11 mouse cellular contexts compared by ENCODE assay signal in genomic region chr16:3956369-3956768, GRCm38 (mm10). TPM values are rescaled to one million over a fixed set of nuclear protein-coding genes. Genes with fewer than 3 reads are reported as not detected.
A peak's percentile ranks its signal among the peaks of the same experiment; 100 is the strongest.
DNase-seq lines count a peak whose midpoint lies in the region; ATAC-seq lines count a peak whose summit lies in the region.
"Had no signal": no experiment of that assay in that cellular context is flagged by ENCODE, and none has a peak within 500 bp of the region (broad histone marks: within the 10 kb centered on the region; RNA-seq: fewer than 3 reads in every experiment).

No protein-coding gene starts in this region.

- H3K4me3 ChIP-seq in midbrain, embryonic 16.5 days (ENCODE audit: low read depth, low read length): no peak overlapping the region
- H3K4me3 ChIP-seq: hindbrain, embryonic 15.5 days; neural tube, embryonic 15.5 days had no signal

- H3K27me3 ChIP-seq in midbrain, embryonic 16.5 days (ENCODE audit: control insufficient read depth, insufficient read depth, low read depth, low read length): no peaks in the 10 kb centered on the region
- H3K27me3 ChIP-seq: hindbrain, embryonic 15.5 days; neural tube, embryonic 15.5 days had no signal

- no peaks in the 10 kb centered on the region for H3K36me3 ChIP-seq in midbrain, embryonic 16.5 days (ENCODE audit: control insufficient read depth, insufficient read depth, low read length)
- H3K36me3 ChIP-seq: hindbrain, embryonic 15.5 days; neural tube, embryonic 15.5 days had no signal

- no peak overlapping the region for H3K9ac ChIP-seq in midbrain, embryonic 16.5 days (ENCODE audit: low read depth, low read length)
- H3K9ac ChIP-seq: forebrain, postnatal 0 days; hindbrain, embryonic 15.5 days; neural tube, embryonic 15.5 days had no signal

- no peak overlapping the region for H3K4me2 ChIP-seq in midbrain, embryonic 16.5 days (ENCODE audit: low read length)
- H3K4me2 ChIP-seq: hindbrain, embryonic 15.5 days; neural tube, embryonic 15.5 days had no signal

- DNase-seq in kidney, adult 18-20 months: peak; percentile 16
- no peak for DNase-seq in kidney, postnatal 4 days
- peak; percentile 97 for DNase-seq in NIH3T3 (ENCODE audit: low read depth)
- DNase-seq in cerebellum, adult 8-10 months: peak; percentile 50
- peak; percentile 18 to 24 for DNase-seq in heart, postnatal 36 days
- no peak for DNase-seq in spleen, postnatal 36 days (ENCODE audit: low spot score in 2 of 2)
- DNase-seq in spleen, postnatal 4 days (ENCODE audit: low spot score in 2 of 2): no peak
- DNase-seq: forebrain, postnatal 0 days had no signal

- H3K27ac ChIP-seq in midbrain, embryonic 16.5 days (ENCODE audit: low read length): no peak overlapping the region
- H3K27ac ChIP-seq: hindbrain, embryonic 15.5 days; neural tube, embryonic 15.5 days had no signal

- 90% methylated on average over 6 of the region's 6 CpGs for WGBS in midbrain, embryonic 16.5 days

- no peak for ATAC-seq in midbrain, embryonic 16.5 days
- ATAC-seq: forebrain, postnatal 0 days had no signal

- no peaks in the 10 kb centered on the region for H3K9me3 ChIP-seq in midbrain, embryonic 16.5 days (replicated peaks; ENCODE audit: control insufficient read depth, low read length, poor library complexity, severe bottlenecking)
- H3K9me3 ChIP-seq: hindbrain, embryonic 15.5 days; neural tube, embryonic 15.5 days had no signal

- intact Hi-C loops in heart, postnatal 36 days (cut with DNase I): no loop called here

- H3K4me1 ChIP-seq in midbrain, embryonic 16.5 days (ENCODE audit: control insufficient read depth, insufficient read depth, low read length): no peaks in the 10 kb centered on the region
- H3K4me1 ChIP-seq: hindbrain, embryonic 15.5 days; neural tube, embryonic 15.5 days had no signal

RNA-seq across cellular contexts. Expression of gene Nlrc3, which starts 20.1 kb away (rescaled TPM):
- 1 to 10 TPM; 1.0 to 1.1 TPM for total RNA-seq in heart, postnatal 36 days (2021)
- 1.1 and 1.2 TPM in 2 replicates for polyA plus RNA-seq in midbrain, embryonic 16.5 days (2015; fragmentation: Nextera tagmentation; extraction: Ambion mirVana)

RNA-seq across cellular contexts. Expression of gene Slx4, which starts 47.2 kb away (rescaled TPM):
- 1 to 10 TPM; 7.0 to 7.1 TPM for total RNA-seq in heart, postnatal 36 days (2021)
- polyA plus RNA-seq in midbrain, embryonic 16.5 days (2015; fragmentation: Nextera tagmentation; extraction: Ambion mirVana): 30.8 and 32.3 TPM in 2 replicates

RNA-seq across cellular contexts. Expression of gene Cluap1, which starts 47.8 kb away (rescaled TPM):
- total RNA-seq in heart, postnatal 36 days (2021): 10 to 100 TPM; 10.5 to 11.6 TPM
- 42.3 and 44.4 TPM in 2 replicates for polyA plus RNA-seq in midbrain, embryonic 16.5 days (2015; fragmentation: Nextera tagmentation; extraction: Ambion mirVana)

RNA-seq across cellular contexts. Expression of gene 1700037C18Rik, which starts 47.9 kb away (rescaled TPM):
- 1 to 10 TPM; 2.7 to 6.9 TPM for total RNA-seq in heart, postnatal 36 days (2021)
- 13.2 and 14.7 TPM in 2 replicates for polyA plus RNA-seq in midbrain, embryonic 16.5 days (2015; fragmentation: Nextera tagmentation; extraction: Ambion mirVana)

Comparison
In these comparisons a context has a peak if more than half of its experiments do, and no peak if none do; other contexts are left out.
1. DNase-seq: peak in kidney, adult 18-20 months (single experiment), NIH3T3 (single experiment), cerebellum, adult 8-10 months (single experiment) and heart, postnatal 36 days (2 of 2); none in kidney, postnatal 4 days (0 of 2), spleen, postnatal 36 days (0 of 2) and spleen, postnatal 4 days (0 of 2).